Comparison of ENCODE assay signal across 8 mouse cellular contexts in genomic region chrX:169879481-169880362, GRCm38 (mm10).
DNase-seq lines count a peak whose midpoint lies in the region; ATAC-seq and TF ChIP-seq lines count a peak whose summit lies in the region.

No protein-coding gene starts in this region.

- no peak for DNase-seq in ES-E14 (ENCODE audit: low read depth, low spot score)
- peak; percentile 64 to 76 for DNase-seq in cerebellum, adult 18-20 months
- DNase-seq in forelimb bud, embryonic 11.5 days (ENCODE audit: low read depth, low spot score): peak; percentile 77
- DNase-seq in heart, postnatal 36 days: peak; percentile 55 to 78
- peak; percentile 50 to 64 for DNase-seq in layer of hippocampus, adult 2 months (ENCODE audit: low spot score in 2 of 2)
- peak; percentile 85 to 89 for DNase-seq in lung, adult 18-20 months
- DNase-seq in thymus, postnatal 36 days: peak; percentile 25 to 33

- peak; percentile 89 for ATAC-seq in neural tube, embryonic 15.5 days (ENCODE audit: low FRiP score)

- H3K36me3 ChIP-seq in ES-E14 (ENCODE audit: control insufficient read depth, insufficient read depth, low read length, poor library complexity, severe bottlenecking): no peaks in the 10 kb centered on the region
- H3K36me3 ChIP-seq in neural tube, embryonic 15.5 days: no peaks in the 10 kb centered on the region

- H3K4me3 ChIP-seq in ES-E14 (ENCODE audit: insufficient read depth in 1 of 2, low read depth in 1 of 2, low read length in 2 of 2, poor library complexity in 1 of 2, severe bottlenecking in 1 of 2): peak overlapping the region; percentile 45 to 73
- H3K4me3 ChIP-seq in layer of hippocampus, adult 2 months: peak overlapping the region; percentile 80
- H3K4me3 ChIP-seq in neural tube, embryonic 15.5 days (replicated peaks): peak overlapping the region; percentile 52

- peak overlapping the region; percentile 13 for H3K9ac ChIP-seq in ES-E14 (ENCODE audit: insufficient read depth, low read depth, low read length, poor library complexity, severe bottlenecking)
- peak overlapping the region; percentile 42 for H3K9ac ChIP-seq in neural tube, embryonic 15.5 days (replicated peaks)

- 18% methylated on average over 36 of the region's 36 CpGs for WGBS in neural tube, embryonic 15.5 days

- no peaks in the 10 kb centered on the region for H3K9me3 ChIP-seq in ES-E14 (ENCODE audit: control insufficient read depth, insufficient read depth, low read depth, low read length)
- no peaks in the 10 kb centered on the region for H3K9me3 ChIP-seq in neural tube, embryonic 15.5 days (replicated peaks)

- no peaks in the 10 kb centered on the region for H3K4me1 ChIP-seq in ES-E14 (ENCODE audit: control insufficient read depth in 2 of 2, insufficient read depth in 2 of 2, low read length in 2 of 2, poor library complexity in 1 of 2)
- H3K4me1 ChIP-seq in neural tube, embryonic 15.5 days: peaks cover 8% of the 10 kb centered on the region; the same call in 1 of the 2 replicates

- H3K27me3 ChIP-seq in neural tube, embryonic 15.5 days (replicated peaks): peaks cover 37% of the 10 kb centered on the region

- intact Hi-C loops in heart, postnatal 36 days (cut with DNase I): loop anchor here (5.0 to 10.0 kb wide), 3 partner anchors 65 to 103 kb away; no protein-coding TSS in a partner anchor

- H3K4me2 ChIP-seq in neural tube, embryonic 15.5 days: peak overlapping the region; percentile 62

- no peak overlapping the region; the same call in 1 of the 2 replicates for H3K27ac ChIP-seq in ES-E14 (ENCODE audit: insufficient read depth, low read depth, low read length, poor library complexity, severe bottlenecking)
- peak overlapping the region; percentile 77 for H3K27ac ChIP-seq in layer of hippocampus, adult 2 months
- H3K27ac ChIP-seq in neural tube, embryonic 15.5 days (replicated peaks): 0 out of 2 replicates have a peak overlapping the region, but pooled peaks have one; percentile 33

- TF ChIP-seq CTCF in layer of hippocampus, adult 2 months (conservative IDR thresholded peaks at IDR 0.05): peak; percentile 48

- in situ Hi-C loops in ES-E14 (cut with MboI; ENCODE audit: low sequenced_read_pairs in 2 of 2, unreplicated experiment in 2 of 2): no loop called here

TF ChIP-seq in ES-E14, 5 proteins besides CTCF, POLR2A, EP300 and RAD21:
- TF ChIP-seq ZC3H11A (IDR thresholded peaks at IDR 0.05; ENCODE audit: borderline replicate concordance, low read depth, low read length) (no peak), CHD2 (IDR thresholded peaks at IDR 0.05; ENCODE audit: low read depth, low read length) (no peak), HCFC1 (IDR thresholded peaks at IDR 0.05; ENCODE audit: borderline replicate concordance, insufficient read depth, low read length) (no peak), ZNF384 (IDR thresholded peaks at IDR 0.05; ENCODE audit: low read depth, low read length) (no peak), MAFK (IDR thresholded peaks at IDR 0.05; ENCODE audit: insufficient read depth, low read depth, low read length) (no peak)
